Mouse (Mus musculus) colon, adult 2 months (tissue): ENCODE measurements around the gene Gtf3c5. TPM values are rescaled to one million over a fixed set of nuclear protein-coding genes. Genes with fewer than 3 reads are reported as not detected.

ENCODE experiments used
- polyA plus RNA-seq: library from polyadenylated mRNA; depleted of rRNA; stranded (reverse); fragments of >200 nt; gene quantifications from 2 replicates; pipeline ENCODE4 v1.2.3, GENCODE M21; 2012; rRNA removed

The Gtf3c5 gene
- 21.2 and 22.9 TPM in 2 replicates for polyA plus RNA-seq

DNA sequence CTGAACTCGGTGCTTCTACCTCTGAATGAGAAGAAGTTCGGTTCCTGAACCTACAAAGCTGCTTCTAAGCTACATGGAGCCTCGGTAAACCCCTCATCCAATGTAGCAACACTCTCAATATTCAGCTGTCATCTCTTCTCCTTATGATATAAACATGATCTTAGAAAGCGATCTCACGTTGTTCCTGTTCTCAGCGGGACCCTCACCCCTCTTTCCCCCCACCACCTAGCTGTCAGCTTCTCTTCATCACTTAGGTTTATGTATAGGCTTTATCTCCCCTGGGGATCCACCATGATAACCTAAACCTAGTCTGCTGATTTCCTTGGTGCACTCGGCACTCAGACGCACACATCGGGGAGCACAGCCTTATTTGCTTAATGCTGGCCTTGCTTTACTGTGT lies at the start of gene Gtf3c5:
Gene Gtf3c5 (minus strand): TSS at position 101 of the 400 bp plus-strand sequence.

DNA sequence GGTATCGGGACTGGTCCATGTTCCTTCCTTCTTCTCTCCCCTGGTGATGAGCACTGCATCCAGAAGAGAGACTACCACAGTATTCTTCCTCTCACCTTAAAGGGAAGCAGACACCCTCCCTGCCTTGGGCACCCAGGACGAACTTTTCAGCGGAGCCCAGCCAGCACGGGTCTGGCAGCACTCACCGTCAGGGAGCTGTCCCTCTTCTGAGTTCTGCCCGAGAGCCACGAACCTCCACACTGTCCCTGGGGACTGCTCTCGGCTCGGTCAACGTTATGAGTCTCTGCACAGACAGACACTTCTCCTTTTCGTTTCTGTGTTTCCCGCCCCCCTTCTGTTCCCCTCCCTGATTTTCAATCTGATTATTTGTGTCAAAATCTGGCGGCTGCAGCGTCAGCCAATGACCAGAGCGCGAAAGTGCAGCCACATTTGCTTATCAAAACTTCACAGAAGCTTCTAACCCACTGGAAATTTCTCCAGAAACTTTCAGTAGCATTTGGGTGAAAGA lies 38.2 kb upstream of the Gtf3c5 start, which contains the start of gene Gfi1b:
Gene Gfi1b (minus strand): TSS at position 319 of the 508 bp plus-strand sequence.

GRCm38 (mm10) chr2:28563303-28563702 lies 20.2 kb downstream of the Gtf3c5 start, which contains the start of gene Cel:
Cel (minus strand) TSS chr2:28563403.

Other genes with a start within 250 kb of the Gtf3c5 start
- gene Ppp1r26, start 137.0 kb downstream of the Gtf3c5 start, polyA plus RNA-seq: 2.3 and 2.7 TPM in 2 replicates
- not detected in 2 replicates for gene 1700007K13Rik, start 117.4 kb downstream of the Gtf3c5 start, polyA plus RNA-seq
- gene Mrps2, start 115.7 kb downstream of the Gtf3c5 start, polyA plus RNA-seq: 33.9 and 39.7 TPM in 2 replicates
- gene Gbgt1, start 86.9 kb downstream of the Gtf3c5 start, polyA plus RNA-seq: 5.0 and 5.7 TPM in 2 replicates
- 0.71 and 1.4 TPM in 2 replicates for gene Gm10134, start 77.7 kb downstream of the Gtf3c5 start, polyA plus RNA-seq
- 145 and 148 TPM in 2 replicates for gene Ralgds, start 70.6 kb downstream of the Gtf3c5 start, polyA plus RNA-seq
- gene Cel, start 20.3 kb downstream of the Gtf3c5 start, polyA plus RNA-seq: 0.58 and 728 TPM in 2 replicates
- gene Gfi1b, start 38.2 kb upstream of the Gtf3c5 start, polyA plus RNA-seq: 1.1 and 1.2 TPM in 2 replicates
- 9.5 and 10.0 TPM in 2 replicates for gene Tsc1, start 57.5 kb upstream of the Gtf3c5 start, polyA plus RNA-seq
- gene Spaca9, start 116.0 kb upstream of the Gtf3c5 start, polyA plus RNA-seq: 0.39 and 0.92 TPM in 2 replicates
- 0.14 and 0.20 TPM in 2 replicates for gene Ak8, start 116.4 kb upstream of the Gtf3c5 start, polyA plus RNA-seq